Mouse (Mus musculus) intestine, embryonic 14.5 days (tissue): ENCODE data around the gene Susd4. TPM values are rescaled to one million over a fixed set of nuclear protein-coding genes. Genes with fewer than 3 reads are reported as not detected.
A peak's percentile ranks its signal among the peaks of the same experiment; 100 is the strongest.

Experiments used
- ATAC-seq: fragments of 200-750 bp; cut with Nextera tagmentation; replicated peaks from 2 replicates; pipeline ENCODE4 v1.8.0; 2017; ENCODE audit warnings: low read depth, moderate number of reproducible peaks, moderate TSS enrichment, moderate library complexity; ENCODE audit not compliant: low FRiP score, low TSS enrichment
- DNase-seq: peaks from one replicate; pipeline ENCODE4 v3.0.0-alpha.2; 2018; ENCODE audit warnings: low spot score
- H3K27ac ChIP-seq: fragments of 300-500 bp; sonication (generic); 2 replicates; pipeline ENCODE4 v1.5.1; 2014; ENCODE audit warnings: low read depth, mild to moderate bottlenecking, control low read depth
- H3K27me3 ChIP-seq: fragments of 300-500 bp; sonication (generic); replicated peaks from 2 replicates; pipeline ENCODE4 v1.6.1; 2014; ENCODE audit warnings: low read length, control low read depth; ENCODE audit not compliant: control insufficient read depth, insufficient read depth
- H3K36me3 ChIP-seq: fragments of 300-500 bp; sonication (generic); 2 replicates; pipeline ENCODE4 v1.6.1; 2014; ENCODE audit warnings: low read length, control low read depth; ENCODE audit not compliant: control insufficient read depth, insufficient read depth
- H3K4me1 ChIP-seq: fragments of 300-500 bp; sonication (generic); replicated peaks from 2 replicates; pipeline ENCODE4 v1.6.1; 2014; ENCODE audit warnings: low read length, control low read depth, mixed read lengths; ENCODE audit not compliant: control insufficient read depth, insufficient read depth
- H3K4me2 ChIP-seq: fragments of 300-500 bp; sonication (generic); 2 replicates; pipeline ENCODE4 v1.6.1; 2014; ENCODE audit warnings: low read length
- H3K4me3 ChIP-seq: fragments of 300-500 bp; sonication (generic); 2 replicates; pipeline ENCODE4 v1.5.1; 2014; ENCODE audit warnings: low read depth, low read length, control low read depth, mixed read lengths
- H3K9ac ChIP-seq: fragments of 300-500 bp; sonication (generic); 2 replicates; pipeline ENCODE4 v1.6.1; 2014; ENCODE audit warnings: mild to moderate bottlenecking, low read length
- H3K9me3 ChIP-seq: fragments of 300-500 bp; sonication (generic); 2 replicates; pipeline ENCODE4 v1.6.1; 2016; ENCODE audit warnings: low read length, control low read depth; ENCODE audit not compliant: control insufficient read depth
- WGBS: fragments of 180-500 bp; shearing (Covaris S2); extraction: QIAGEN DNeasy Blood & Tissue Kit; methylation state at CpG from one replicate; pipeline ENCODE4 v1.1.7; 2014; 5-methylcytosine and 5-hydroxymethylcytosine counted together
- polyA plus RNA-seq: library from polyadenylated mRNA; unstranded; fragments of >200 nt; fragmentation: Nextera tagmentation; extraction: Ambion mirVana; gene quantifications from 2 replicates; pipeline ENCODE4 v1.2.1, GENCODE M21; 2014

Susd4 gene
- polyA plus RNA-seq, 1 experiment from 2014 or later = 24.5 TPM

GRCm38 (mm10) chr1:182776749-182777410 is 13.2 kb downstream of the Susd4 start:
- DNase-seq = no peak
- H3K27ac ChIP-seq = no peak overlapping the region
- no peak for ATAC-seq
- H3K4me3 ChIP-seq = no peak overlapping the region
- H3K36me3 ChIP-seq = no peaks in the 10 kb centered on the region
- H3K4me1 ChIP-seq = no peaks in the 10 kb centered on the region; the same call in 1 of the 2 replicates
- H3K9me3 ChIP-seq = no peaks in the 10 kb centered on the region
- no peak overlapping the region for H3K4me2 ChIP-seq
- 64% methylated on average over 10 of the region's 10 CpGs for WGBS
- no peaks in the 10 kb centered on the region for H3K27me3 ChIP-seq
- no peak overlapping the region for H3K9ac ChIP-seq

DNA sequence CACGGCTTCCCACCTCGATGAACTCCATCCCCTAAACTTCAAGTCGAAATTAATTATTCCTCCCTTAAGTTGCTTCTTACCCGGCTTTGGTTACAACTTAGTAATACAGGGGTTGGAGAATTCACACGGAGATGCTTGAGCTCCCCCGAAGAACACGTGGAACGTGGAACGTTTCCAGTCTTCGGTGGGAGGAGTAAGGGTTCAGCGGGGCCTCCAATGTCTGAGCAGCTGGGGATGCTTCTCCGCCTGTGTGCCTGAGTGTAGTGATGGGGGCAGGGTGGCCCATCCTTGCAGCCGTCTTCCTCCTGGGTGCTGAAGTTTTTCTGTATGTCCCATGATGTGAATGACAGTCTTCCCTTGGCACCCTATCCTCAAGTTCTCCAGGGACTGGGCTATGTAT is 14.6 kb downstream of the Susd4 start:
- Histone ChIP-seq H3K9me3 (no peaks in the 10 kb centered on the region), H3K9ac (no peak overlapping the region), H3K4me2 (no peak overlapping the region), H3K27ac (no peak overlapping the region), H3K4me1 (no peaks in the 10 kb centered on the region; the same call in 1 of the 2 replicates), H3K27me3 (no peaks in the 10 kb centered on the region), H3K36me3 (no peaks in the 10 kb centered on the region), H3K4me3 (no peak overlapping the region)
- 65% methylated on average over 13 of the region's 13 CpGs for WGBS
- no peak for ATAC-seq
- no peak for DNase-seq

GRCm38 (mm10) chr1:182779024-182779520 is 15.4 kb downstream of the Susd4 start:
- Histone ChIP-seq H3K4me1 (no peaks in the 10 kb centered on the region; the same call in 1 of the 2 replicates), H3K27me3 (no peaks in the 10 kb centered on the region), H3K36me3 (no peaks in the 10 kb centered on the region), H3K9me3 (no peaks in the 10 kb centered on the region), H3K27ac (no peak overlapping the region), H3K9ac (no peak overlapping the region), H3K4me3 (no peak overlapping the region), H3K4me2 (no peak overlapping the region)
- ATAC-seq = no peak
- no peak for DNase-seq
- WGBS = 84% methylated on average over 6 of the region's 6 CpGs

- Histone ChIP-seq H3K27me3 (no peaks in the 10 kb centered on the region), H3K4me2 (no peak overlapping the region), H3K4me1 (peaks cover 4% of the 10 kb centered on the region; the same call in 1 of the 2 replicates), H3K27ac (no peak overlapping the region), H3K9me3 (no peaks in the 10 kb centered on the region), H3K9ac (no peak overlapping the region), H3K4me3 (no peak overlapping the region), H3K36me3 (no peaks in the 10 kb centered on the region)
- 86% methylated on average over 7 of the region's 7 CpGs for WGBS
- DNase-seq (no peak), ATAC-seq (no peak)
Measured at GRCm38 (mm10) chr1:182783774-182784173, 20.1 kb downstream of the Susd4 start.

DNA sequence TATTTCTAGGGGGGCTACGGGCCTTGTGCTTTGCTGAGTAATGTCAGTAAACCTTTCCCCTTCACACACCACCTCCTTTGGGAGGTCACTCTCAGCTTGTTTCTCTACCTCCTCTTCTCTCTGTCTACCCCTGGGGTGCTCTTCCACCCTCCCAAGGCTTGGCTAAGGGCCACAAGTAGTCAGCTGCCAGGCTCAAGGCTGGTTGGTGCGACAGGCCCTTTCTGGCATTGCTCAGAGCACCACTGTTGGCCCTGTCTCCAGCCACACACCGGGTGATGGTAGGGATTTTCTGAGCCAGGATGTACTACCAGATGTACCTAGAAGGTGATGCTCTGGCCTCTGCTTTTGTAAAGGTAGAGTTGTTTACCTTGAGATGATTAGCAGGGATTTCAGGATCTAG is 21.1 kb downstream of the Susd4 start:
- Histone ChIP-seq H3K4me2 (no peak overlapping the region), H3K27me3 (no peaks in the 10 kb centered on the region), H3K36me3 (no peaks in the 10 kb centered on the region), H3K9me3 (no peaks in the 10 kb centered on the region), H3K4me3 (no peak overlapping the region), H3K4me1 (peaks cover 9% of the 10 kb centered on the region; the same call in 1 of the 2 replicates), H3K9ac (no peak overlapping the region), H3K27ac (no peak overlapping the region)
- ATAC-seq (no peak), DNase-seq (no peak)
- WGBS = 82% methylated on average over 3 of the region's 3 CpGs

- Histone ChIP-seq H3K9ac (no peak overlapping the region), H3K27me3 (no peaks in the 10 kb centered on the region), H3K27ac (no peak overlapping the region), H3K36me3 (no peaks in the 10 kb centered on the region), H3K4me2 (no peak overlapping the region), H3K4me3 (no peak overlapping the region), H3K4me1 (peaks cover 10% of the 10 kb centered on the region; the same call in 1 of the 2 replicates), H3K9me3 (no peaks in the 10 kb centered on the region)
- no peak for DNase-seq
- ATAC-seq = no peak
- 79% methylated on average over 5 of the region's 5 CpGs for WGBS
Measured at GRCm38 (mm10) chr1:182785504-182785903, 21.8 kb downstream of the Susd4 start.

GRCm38 (mm10) chr1:182787030-182787429 is 23.4 kb downstream of the Susd4 start:
- 55% methylated on average over 7 of the region's 7 CpGs for WGBS
- no peaks in the 10 kb centered on the region for H3K36me3 ChIP-seq
- no peak for ATAC-seq
- H3K9me3 ChIP-seq = no peaks in the 10 kb centered on the region
- no peaks in the 10 kb centered on the region for H3K27me3 ChIP-seq
- no peak overlapping the region for H3K4me3 ChIP-seq
- no peak overlapping the region for H3K27ac ChIP-seq
- no peak for DNase-seq
- H3K4me2 ChIP-seq = no peak overlapping the region
- peaks cover 12% of the 10 kb centered on the region; the same call in 1 of the 2 replicates for H3K4me1 ChIP-seq
- no peak overlapping the region for H3K9ac ChIP-seq

DNA sequence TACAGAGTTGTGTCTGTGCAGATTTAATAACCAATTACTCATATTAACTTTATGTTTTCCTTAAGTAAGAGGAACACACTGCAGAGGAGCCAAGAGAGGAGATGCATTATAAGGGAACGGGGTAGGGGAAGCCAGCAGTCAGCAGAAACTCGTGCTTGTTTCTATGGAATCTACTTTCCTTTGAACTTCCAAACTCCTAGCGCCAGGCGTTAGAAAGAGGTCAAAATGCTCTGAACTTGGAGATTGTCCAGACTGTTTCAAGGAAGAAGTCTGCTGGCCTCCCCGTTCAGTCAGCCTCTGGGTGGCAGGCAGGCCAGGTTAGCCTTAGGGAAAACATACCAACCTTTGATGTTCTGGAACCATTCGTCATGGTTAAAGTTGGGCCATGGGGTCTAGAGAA is 25.2 kb downstream of the Susd4 start:
- Histone ChIP-seq H3K9ac (no peak overlapping the region), H3K4me1 (peaks cover 23% of the 10 kb centered on the region), H3K4me3 (no peak overlapping the region), H3K9me3 (no peaks in the 10 kb centered on the region), H3K27ac (no peak overlapping the region), H3K27me3 (no peaks in the 10 kb centered on the region), H3K4me2 (no peak overlapping the region), H3K36me3 (no peaks in the 10 kb centered on the region)
- 33% methylated on average over 6 of the region's 6 CpGs for WGBS
- ATAC-seq = no peak
- DNase-seq = no peak

DNA sequence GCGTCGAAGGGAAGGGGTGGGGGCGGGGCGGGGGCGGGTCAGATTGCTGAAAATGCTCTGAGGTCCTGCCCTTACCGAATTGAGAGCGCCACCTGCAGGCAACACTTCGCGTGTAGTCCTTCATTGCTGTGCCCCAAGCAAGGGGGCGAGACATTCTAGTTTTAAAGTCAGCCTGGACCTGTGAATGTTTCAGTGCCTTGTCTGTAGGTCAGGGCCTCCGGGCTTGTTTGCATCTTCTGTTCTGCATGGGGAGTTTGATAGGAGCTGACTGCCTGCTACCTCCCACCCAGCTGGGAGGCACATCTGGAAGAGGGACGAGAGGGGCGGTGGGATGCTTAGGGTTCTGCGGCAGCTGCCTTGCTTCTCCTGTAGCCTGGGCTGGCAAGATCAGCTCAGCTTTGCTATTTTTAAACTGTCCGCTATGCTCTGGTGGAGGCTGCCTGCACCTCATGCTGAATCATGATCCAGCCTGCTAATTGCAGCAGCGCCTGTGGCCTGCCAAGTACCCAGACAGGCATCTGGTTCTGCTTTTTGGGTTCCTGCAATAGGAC is 28.9 kb downstream of the Susd4 start:
- Histone ChIP-seq H3K9me3 (no peaks in the 10 kb centered on the region), H3K36me3 (no peaks in the 10 kb centered on the region), H3K27me3 (no peaks in the 10 kb centered on the region), H3K9ac (no peak overlapping the region), H3K27ac (peak overlapping the region; percentile 59; the same call in 1 of the 2 replicates), H3K4me2 (peak overlapping the region; percentile 30), H3K4me1 (peaks cover 19% of the 10 kb centered on the region), H3K4me3 (no peak overlapping the region)
- WGBS = 12% methylated on average over 16 of the region's 16 CpGs
- DNase-seq (peak; percentile 78), ATAC-seq (no peak)
